Mouse (Mus musculus) lung, postnatal 4 days (tissue): ENCODE data around the gene Ugt1a6b.

Source experiments
- DNase-seq, 2 experiments: peaks; one replicate each; pipeline ENCODE4 v3.0.0; 2021

Gene Ugt1a6b

DNA sequence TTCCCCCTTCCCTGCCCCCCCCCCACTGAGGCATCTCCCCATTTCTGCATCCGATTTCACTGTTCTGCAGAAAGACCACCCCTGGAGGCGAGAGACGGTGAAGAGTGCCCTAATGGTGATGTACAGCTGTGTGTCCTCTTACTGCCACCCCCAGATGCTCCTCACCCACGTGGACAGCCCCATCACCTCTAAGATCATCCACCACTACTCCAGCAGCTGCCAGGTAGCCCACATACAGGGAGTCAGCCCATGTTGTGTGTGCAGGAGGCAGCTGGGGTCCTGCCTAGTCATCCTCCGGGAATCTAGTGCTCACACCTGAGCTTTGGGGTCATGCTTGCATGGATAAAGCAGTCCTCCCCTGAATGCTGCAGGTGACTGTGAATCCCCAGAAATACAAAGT, 140.8 kb downstream of the Ugt1a6b start:
- DNase-seq, result peak in 1 of 2 experiments; percentile 38

DNA sequence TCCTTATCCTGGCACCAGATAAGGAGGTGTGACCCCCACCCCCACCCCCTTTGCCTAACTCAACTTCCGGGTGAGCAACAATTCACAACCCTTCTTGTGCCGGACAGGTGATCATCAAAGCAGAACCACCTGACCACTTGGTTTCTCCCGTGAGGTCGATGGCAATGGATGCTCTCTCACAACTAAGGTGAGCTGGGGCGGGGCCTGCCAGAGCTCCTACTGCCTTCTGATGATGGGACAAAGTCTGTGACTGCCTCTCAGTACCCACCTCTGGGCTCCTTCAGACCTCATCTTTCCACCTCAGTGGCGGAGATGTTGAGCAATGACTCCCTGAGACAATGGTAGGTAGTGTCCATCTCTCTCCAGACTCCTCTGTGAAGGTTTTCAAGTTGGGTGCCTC, 142.8 kb downstream of the Ugt1a6b start:
- peak in 1 of 2 experiments; percentile 40 for DNase-seq

DNA sequence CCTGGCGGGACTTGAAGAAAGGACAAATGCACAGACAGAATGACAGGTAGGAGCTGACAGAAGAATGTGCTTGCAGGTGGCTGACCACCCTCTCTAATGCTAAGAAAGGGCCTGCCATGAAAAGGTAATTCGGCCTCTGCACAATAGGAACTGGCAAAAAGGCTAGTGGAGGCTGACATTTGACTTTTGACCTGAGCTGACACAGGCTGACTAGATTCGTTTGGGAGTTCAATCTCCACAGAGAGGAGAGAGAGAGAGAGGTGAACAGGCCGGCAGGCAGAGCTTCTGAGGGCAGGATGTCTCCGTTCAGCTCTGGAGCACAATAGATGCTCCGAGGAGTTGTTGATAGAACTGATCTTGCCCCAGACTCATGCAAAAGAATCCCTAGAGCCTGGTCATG, 143.3 kb downstream of the Ugt1a6b start:
- DNase-seq, result peak in 1 of 2 experiments; percentile 23

DNA sequence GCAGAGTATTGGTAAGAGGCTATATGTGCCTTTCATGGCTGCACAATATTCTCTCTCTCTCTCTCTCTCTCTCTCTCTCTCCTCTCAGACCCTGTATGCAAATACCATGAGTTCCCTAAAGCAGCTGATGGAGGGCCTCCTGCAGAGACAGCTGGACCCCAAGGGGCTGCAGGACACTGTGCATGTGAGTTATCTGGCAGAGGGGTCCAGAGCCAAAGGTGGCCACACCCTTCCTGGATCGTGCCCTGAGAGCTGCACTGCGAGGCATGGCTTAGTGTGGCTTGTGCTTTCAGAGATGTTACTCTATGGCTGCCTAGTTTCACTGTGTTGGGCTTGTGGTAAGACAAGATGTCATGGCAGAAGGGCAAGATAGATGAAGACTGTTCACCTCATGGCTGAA, 144.6 kb downstream of the Ugt1a6b start:
- DNase-seq, result peak in 1 of 2 experiments; percentile 43

DNA sequence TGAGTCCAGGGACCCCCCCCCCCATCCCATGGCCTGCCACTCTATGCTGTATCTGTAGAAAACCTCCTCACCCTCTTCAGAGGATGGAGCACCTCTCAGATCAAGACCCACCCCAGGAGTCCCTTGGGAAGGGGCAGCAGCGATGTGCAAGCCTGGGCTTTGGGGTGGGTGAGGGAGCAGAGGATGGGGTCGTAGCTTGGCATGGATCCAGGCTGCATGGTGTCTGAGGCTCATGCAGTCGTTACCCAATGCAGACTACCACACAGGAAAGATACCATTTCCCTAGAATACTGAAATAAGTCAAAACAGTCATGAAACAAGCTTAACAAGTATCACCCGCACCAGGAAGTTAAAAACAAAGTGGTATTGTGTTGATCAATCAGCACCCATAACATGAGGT, 145.6 kb downstream of the Ugt1a6b start:
- DNase-seq, result peak in 1 of 2 experiments; percentile 31

DNA sequence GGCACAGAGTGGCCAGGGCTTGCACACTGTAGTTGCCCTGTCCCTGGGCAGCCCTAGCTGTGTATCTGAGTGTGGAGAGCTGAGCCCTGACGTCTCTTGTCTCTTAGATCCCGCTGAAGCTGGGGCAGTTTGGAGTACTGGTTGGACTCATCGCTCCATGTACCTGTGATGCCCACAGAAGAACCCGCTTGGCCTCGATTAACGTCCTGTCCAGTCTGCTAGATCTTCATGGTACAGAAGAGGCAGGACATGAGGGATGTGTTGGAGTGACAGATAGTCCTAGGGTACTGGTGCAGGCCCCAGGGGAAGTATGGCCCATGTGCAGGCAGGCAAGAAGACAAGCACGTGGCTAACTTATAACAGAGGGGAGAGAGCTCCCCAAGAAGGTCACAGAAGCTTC, 146.5 kb downstream of the Ugt1a6b start:
- peak in 1 of 2 experiments; percentile 41 for DNase-seq

DNA sequence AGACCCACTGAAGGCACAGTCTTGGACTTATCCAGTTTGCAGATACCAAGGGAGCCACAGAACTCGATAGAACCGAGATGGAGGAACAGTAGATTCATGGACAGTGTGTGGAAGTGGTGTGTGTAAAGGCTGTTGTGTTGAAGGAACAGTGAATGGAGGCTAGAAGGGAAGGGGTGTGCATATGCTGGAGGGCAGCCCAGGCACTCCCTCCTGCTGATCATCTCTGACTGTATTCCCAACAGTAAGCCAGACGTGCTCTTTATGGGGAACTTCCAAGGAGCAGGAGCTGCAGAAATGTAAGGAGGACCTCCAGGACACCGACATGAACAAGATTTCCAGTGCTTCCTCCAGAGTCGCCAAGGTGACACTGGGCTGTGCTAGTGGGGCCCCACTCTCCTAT, 147.0 kb downstream of the Ugt1a6b start:
- no peak for DNase-seq

DNA sequence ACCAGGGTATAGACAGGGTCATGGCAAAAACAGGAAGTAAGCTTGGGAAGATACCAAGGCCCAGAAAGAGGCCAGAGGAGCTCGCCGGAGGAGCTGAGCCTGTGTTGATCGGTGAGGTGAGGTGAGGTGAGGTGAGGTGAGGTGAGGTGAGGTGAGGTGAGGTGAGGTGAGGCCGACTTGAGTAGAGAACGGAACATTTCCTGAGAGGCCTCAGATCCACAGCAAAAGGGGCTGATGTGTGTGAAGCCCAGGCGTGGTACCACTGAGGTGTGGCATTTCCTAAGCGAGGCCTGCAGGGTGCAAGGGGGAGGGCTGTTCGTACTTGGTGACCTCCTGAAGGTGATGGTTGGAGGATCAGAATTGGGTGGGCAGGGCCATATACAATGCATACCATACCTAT, 150.1 kb downstream of the Ugt1a6b start:
- no peak for DNase-seq

DNA sequence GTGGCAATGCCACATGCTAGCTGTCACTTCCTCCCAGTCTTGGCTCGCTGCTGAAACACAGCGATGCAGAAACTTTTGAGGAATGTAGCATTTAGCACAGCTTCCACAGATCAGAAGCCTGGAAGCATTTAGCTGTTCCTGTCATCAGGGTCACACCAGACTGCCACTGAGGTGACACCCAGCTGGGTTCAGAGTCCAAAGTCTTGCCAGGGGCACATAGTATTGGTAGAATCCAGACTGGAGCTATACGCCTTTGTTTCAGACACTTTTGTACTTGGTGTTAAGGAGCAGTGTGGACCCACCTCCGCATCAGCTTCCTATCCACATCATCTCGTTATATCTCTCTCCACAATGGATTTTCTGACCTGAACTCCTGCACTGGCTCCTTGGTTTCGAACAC, 150.5 kb downstream of the Ugt1a6b start:
- no peak for DNase-seq

DNA sequence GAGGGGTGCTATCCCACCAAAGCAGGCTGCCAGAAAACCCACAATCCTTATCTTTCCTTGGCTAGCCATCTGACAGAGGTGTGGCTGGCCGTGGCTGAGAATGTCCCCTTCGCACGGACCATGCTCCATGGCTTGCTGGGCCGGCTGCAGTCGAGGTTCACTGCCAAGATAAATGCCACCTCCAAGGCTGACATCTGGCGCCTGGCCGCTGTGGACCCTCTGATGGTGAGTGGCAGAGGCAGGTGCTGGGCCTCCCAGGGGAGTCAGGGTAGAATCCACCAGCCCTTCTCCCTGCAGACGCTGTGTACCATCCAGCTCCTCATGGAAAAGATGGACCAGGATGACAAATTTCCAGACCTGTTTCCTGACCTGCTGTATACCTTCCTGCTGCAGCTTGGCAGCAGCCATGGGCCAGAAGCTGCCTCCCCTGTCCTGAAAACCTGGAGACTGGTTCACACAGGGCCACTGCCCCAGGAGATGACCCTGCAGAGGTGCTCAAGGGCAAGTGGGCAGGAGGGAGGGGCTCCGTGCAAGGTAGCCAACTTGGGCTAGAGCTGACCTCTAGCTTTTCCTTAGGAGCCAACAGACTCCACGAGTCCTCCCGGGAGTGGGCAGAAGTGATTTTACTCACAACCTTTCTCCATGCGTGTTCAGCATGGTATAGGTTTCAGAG, 151.9 kb downstream of the Ugt1a6b start:
- peak in 1 of 2 experiments; percentile 62 for DNase-seq

DNA sequence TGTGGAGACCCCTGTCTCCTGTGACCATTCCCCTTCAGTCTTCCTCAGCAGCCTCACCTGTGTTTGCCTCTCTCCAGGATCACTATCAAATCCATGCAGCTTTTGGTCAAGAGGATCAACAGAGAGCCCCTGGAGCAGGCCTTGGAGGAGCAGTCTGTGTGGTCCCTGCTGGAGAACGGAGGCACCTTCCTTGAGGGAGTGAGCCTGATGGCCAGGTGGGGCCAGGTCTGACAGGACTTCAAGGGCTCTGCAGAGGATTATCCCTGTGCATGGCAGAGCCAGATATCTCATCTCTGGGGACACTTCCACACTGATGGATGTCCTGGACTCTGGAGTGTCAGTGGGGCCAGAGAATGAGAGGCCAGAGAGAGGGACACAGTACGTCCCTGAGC, 152.4 kb downstream of the Ugt1a6b start:
- DNase-seq, result no peak

DNA sequence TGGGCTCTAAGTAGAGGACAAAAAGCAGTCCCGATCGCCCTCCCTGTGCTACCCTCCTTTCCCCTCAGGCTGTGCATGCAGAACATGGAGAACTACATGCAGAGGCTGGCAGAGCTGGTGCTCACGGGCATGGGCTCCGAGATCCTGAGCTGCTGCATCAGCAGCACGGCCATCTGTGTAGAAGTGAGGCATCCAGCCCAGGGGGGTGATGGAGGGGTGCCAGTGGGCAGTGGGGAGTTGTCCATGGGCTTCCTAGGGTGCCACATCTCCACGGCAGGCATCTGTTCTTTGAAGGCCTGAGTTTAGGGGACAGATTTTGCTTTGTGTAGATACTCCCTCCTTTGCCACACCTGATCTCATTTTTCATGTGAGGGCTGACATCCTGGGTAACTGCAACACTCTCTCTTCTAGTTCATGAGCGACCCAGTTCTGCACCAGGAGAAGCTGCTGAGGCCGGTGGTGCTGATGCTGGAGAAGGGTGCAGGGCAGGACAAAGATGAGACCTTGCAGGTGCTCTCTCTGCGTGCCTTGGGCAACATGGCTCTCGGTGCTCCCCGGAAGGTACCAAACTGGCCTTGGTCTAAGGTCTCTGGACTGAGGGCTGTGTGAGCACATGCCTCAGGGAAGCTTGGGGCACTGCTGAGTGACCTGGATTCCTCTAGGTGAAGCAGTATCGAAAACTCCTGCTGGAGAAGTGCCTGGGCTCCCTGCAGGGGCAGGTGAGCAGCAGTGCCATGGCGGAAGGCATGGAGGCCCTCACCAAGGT, 153.1 kb downstream of the Ugt1a6b start:
- DNase-seq, result no peak

DNA sequence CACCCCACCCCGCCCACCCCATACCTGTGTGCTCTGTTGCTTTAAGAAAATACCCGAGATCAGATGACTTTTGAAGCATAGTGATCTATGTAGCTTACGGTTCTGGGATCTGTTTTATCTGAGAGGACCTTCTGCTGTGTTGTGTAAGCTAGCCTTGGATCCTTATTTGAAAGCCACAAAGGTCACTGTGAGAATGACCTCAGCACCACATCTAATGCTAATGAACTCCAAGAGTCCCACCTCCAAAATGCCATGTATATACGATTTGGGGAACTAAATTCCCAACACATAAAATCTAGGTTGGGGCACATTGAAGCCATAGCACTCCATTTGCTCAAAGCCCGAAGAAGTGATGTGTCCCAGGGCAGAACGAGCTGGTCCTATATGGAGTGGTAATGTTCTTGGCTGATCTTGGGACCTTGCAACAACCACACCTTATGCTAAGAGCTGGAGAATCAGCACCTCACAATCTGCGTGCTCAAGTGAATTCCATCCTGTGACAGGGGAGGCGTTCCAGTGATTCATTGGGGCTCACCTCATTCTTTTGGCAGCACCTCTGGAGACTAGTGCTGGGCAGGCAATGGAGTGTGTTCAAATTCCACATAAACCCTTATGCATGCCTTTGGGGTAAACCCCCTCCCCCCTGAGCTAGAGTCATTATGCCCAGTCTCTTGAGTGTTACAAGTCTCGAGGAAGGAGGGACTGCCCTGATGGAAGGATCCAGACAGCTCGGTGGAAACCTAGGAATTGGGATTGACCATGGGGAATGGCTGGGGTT, 154.0 kb downstream of the Ugt1a6b start:
- no peak for DNase-seq

DNA sequence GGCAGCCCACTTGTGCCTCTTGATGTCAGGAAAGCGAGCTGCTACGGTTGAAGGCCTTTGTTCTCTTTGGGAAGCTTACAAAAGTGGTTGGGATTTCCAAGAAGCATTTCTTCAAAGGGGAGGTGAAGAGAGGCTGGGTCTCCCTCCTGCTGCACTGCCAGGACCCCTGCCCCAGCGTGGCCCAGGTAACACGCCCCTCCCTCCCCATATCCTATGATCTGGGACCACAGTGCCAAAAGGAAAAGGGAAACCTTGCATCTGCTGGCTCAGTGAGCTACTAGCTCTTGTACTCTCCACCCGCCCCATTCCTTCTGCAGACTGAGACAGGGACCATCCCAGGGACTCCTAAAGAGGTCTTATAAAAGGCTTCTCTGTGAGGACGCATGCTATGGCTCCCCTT, 154.6 kb downstream of the Ugt1a6b start:
- DNase-seq, result no peak

DNA sequence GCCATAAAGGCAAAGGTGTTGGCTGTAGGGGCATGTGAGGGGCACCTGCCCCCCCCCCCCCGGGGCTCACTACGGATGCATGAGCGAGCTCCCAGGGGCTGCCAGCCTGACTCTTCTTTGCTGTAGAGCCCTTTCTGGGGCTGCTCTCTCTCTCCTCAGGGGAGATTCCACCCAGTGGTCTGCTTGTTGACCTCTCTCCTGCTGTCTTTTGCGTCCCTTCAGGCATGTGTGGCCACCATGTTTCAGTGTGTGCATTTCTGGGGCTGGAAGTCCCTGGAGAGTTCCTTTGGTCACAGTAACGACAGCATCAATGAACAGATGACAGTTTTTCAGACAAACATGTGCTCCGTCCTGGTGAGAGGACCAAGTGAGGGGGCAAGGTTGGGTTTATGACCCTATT, 155.3 kb downstream of the Ugt1a6b start:
- DNase-seq, result peak in 1 of 2 experiments; percentile 36

DNA sequence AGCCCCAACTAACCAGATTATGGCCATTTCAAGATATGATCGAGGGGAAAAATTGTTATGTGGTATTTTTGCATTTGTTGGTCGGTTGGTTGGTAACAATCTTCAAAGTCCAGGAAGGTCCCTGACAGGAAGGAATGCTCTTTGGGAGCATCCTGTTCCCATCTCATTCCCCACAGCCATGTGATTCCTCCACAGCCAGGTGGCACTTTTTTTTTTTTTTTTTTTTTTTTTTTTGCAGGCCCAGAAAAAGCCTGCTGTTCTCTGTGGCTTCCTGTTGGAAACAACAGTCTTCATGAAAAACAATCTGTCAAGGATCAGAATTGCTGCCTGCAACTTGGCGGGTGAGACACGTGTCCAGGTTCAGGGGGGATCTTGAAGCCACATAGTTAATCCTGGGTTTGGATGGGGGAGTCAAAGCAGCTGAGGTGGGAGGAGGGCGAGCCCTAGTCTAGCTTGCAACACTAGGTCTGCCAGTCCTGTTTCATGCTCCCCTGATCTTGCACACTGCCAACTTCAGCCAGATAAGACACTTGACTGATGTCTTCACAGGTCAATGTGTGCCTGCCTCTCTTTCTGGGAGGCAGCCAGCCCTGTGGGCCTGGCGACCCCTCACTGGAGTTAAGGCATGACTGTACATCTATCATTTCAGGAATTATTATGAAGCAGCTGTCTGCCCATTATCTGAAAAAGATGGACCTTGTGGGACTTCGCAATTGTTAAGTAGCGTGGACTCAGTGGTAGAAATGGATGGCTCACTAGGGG, 156.0 kb downstream of the Ugt1a6b start:
- peak in 1 of 2 experiments; percentile 67 for DNase-seq

DNA sequence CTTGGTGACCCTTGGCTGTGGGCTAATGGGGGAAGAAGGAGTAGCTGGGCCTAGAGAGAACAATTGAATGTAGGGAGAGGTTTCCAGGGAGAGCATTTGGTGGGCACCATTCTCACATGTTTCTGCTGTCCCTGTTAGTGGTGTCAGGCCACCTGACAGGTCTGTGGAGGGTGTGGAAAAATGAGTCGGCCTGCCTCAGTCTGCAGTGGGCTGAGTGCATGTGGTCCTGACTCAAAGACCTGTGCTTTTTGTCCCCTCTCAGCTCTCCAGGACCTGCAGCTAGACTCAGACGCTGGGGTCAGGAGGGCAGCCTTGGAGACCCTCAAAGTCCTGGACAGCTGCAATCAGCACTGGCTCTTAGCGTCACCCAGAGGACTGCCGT, 156.6 kb downstream of the Ugt1a6b start:
- DNase-seq, result peak in 1 of 2 experiments; percentile 53

DNA sequence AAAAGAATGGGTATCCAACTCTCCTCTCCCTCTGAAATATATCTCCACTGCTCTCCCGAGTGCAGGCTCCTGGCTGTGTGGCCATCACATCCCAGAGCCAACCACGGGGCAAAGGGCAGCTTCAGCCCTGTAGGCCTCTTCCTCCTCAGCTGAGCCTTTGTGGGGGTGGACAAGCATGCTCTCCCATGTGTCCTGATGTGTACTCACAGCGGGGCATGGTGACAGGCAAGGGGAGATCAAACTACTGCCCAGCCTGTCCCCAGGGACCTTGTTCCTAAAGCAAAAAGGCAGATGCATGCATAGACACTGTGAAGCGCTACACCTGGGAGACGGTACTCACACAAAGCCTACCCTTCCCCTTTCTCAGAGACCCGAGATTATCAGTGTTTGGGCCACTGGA, 157.1 kb downstream of the Ugt1a6b start:
- DNase-seq, result peak in 1 of 2 experiments; percentile 72

DNA sequence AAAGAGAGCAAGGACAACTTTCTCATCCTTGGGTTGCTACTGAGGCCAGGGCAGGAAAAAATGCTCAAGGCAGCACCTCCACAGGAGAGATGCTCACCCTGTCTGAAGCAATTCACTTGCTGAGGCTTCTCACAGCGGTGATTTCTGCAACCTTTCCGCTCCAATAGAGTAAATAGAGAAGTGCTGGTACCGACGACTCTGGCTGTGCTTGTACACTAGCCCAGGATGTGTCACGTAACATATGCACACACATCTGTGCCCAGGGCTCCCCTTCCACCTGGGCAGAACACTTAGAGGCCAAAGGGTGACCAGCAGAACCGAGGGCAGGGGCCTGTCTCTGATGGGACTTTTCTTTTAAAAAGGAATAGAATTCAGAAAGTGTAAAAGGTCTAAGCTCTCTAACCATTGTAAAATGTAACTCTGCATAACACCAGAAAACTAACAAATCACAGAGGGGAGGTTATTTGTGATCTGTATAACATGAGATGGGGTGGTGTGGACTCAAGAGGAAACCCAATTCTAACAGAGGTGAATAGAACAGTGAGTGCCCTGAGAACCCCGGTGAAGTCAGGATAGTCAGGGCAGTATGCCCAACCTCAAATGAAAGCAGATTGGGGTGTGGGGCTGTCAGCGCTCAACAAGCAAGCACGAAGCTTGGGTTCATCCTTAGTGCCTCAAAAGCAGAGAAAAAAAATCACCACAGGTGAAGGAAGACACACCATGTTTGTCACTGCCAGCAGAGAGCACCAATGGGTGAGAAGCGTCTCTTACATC, 157.7 kb downstream of the Ugt1a6b start:
- peak in 1 of 2 experiments; percentile 30 for DNase-seq

DNA sequence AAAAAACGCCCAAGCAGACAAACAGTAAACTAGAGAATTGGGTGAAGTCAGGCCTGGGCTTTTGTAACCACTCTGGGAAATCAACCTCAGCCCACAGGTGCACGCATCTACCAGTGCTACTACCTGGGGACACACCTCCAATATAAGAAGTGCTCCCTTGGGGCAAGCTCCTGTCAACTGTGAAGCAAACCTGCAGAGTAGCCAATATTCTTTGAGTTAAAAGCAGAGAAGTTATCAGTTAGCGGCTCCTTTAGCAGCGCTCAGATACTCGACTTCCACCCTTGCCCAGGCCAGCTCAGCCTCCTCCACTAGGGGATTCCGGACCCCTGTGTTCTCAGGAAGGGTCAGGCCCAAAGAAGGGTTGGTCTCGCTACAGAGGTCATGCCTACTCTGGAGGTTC, 158.7 kb downstream of the Ugt1a6b start:
- peak in 1 of 2 experiments; percentile 37 for DNase-seq

DNA sequence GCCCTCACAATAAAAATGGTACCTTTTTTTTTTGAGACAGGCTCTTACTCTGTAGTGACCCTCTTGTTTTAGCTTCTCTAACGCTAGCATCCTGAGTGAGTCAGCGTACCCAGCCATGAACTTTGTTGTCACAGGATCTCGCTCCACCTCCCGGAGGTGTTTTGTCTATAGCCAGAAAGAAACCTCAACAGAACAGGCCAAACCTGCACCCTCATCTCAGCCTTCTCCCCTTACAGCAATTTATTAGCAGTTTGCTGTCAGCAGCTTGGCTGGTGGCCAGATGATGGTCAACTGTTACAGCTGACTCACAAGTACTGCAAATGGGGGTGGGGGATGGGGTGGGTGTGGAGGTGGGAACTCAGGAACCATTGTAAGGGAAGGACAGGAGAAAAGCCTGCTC, 159.2 kb downstream of the Ugt1a6b start:
- DNase-seq, result peak in 1 of 2 experiments; percentile 60

DNA sequence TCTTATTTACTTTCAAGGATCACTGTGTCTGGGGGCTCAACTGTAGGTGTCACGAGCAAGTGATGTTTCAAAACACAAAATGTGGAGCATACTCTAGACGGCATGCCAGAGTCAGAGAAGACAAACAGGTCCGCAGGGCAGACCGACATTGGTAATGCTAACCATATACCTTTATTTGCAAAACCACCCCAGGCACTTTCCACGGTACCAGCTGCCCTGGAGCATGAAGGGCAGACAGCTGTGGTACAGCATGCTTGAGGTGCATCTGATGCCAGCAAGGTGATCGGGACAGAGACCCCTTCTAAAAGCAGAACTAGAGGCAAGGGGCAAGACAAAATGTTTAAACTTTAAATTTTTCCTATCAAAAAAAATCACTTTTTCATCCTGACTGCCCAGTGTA, 159.9 kb downstream of the Ugt1a6b start:
- peak in 1 of 2 experiments; percentile 32 for DNase-seq
